Mouse (Mus musculus): Measurements from ENCODE around the gene Fadd.

- TF ChIP-seq CTCF (IDR thresholded peaks at IDR 0.05; ENCODE audit: low read depth) (peak; percentile 48), EP300 (optimal IDR thresholded peaks at IDR 0.05) (no peak)
Measured at GRCm38 (mm10) chr7:144527723-144528221, 54.5 kb downstream of the Fadd start.
